In genomic region chr7:29517178-29517577, GRCm38 (mm10) we compare ENCODE assay signal across 9 mouse cellular contexts. TPM values are rescaled to one million over a fixed set of nuclear protein-coding genes. Genes with fewer than 3 reads are reported as not detected.
DNase-seq lines count a peak whose midpoint lies in the region; ATAC-seq and TF ChIP-seq lines count a peak whose summit lies in the region.
"Had no signal": no experiment of that assay in that cellular context is flagged by ENCODE, and none has a peak within 500 bp of the region (broad histone marks: within the 10 kb centered on the region; RNA-seq: fewer than 3 reads in every experiment).

No protein-coding gene starts in this region.

- peak overlapping the region; percentile 83 for H3K4me2 ChIP-seq in lung, embryonic 16.5 days (ENCODE audit: low read depth, low read length)
- H3K4me2 ChIP-seq in limb, embryonic 11.5 days (ENCODE audit: low read depth, severe bottlenecking): peak overlapping the region; percentile 92

- ATAC-seq in lung, embryonic 16.5 days (ENCODE audit: low read depth): no peak
- no peak for ATAC-seq in limb, embryonic 11.5 days (ENCODE audit: insufficient number of reproducible peaks, low FRiP score, low TSS enrichment, low read depth)

- TF ChIP-seq CTCF in cerebellum, adult 2 months (IDR thresholded peaks at IDR 0.05; ENCODE audit: borderline replicate concordance, insufficient read depth, low read depth, low read length): no peak
- no peak for TF ChIP-seq CTCF in small intestine, adult 2 months (IDR thresholded peaks at IDR 0.05; ENCODE audit: extremely low read depth, insufficient read length, insufficient replicate concordance, low read depth, low read length)

- no peak for TF ChIP-seq POLR2A in cerebellum, adult 2 months (IDR thresholded peaks at IDR 0.05; ENCODE audit: borderline replicate concordance, insufficient read depth, low read length)
- no peak for TF ChIP-seq POLR2A in small intestine, adult 2 months (IDR thresholded peaks at IDR 0.05; ENCODE audit: low read depth, low read length)

- no peaks in the 10 kb centered on the region for H3K27me3 ChIP-seq in cerebellum, adult 2 months (ENCODE audit: control insufficient read depth, insufficient read depth, low read length)
- H3K27me3 ChIP-seq in lung, embryonic 16.5 days (ENCODE audit: control insufficient read depth, insufficient read depth, low read depth, low read length): no peaks in the 10 kb centered on the region
- no peaks in the 10 kb centered on the region for H3K27me3 ChIP-seq in limb, embryonic 11.5 days (ENCODE audit: control insufficient read depth, insufficient read depth, low read length)
- no peaks in the 10 kb centered on the region for H3K27me3 ChIP-seq in small intestine, adult 2 months (ENCODE audit: control insufficient read depth, insufficient read depth, low read length)

- H3K36me3 ChIP-seq in lung, embryonic 16.5 days (ENCODE audit: control insufficient read depth, insufficient read depth, low read length): no peaks in the 10 kb centered on the region
- H3K36me3 ChIP-seq in limb, embryonic 11.5 days (ENCODE audit: control insufficient read depth, insufficient read depth, low read length): no peaks in the 10 kb centered on the region
- no peaks in the 10 kb centered on the region for H3K36me3 ChIP-seq in small intestine, adult 2 months (ENCODE audit: control insufficient read depth, insufficient read depth, low read length)

- no peak overlapping the region for H3K27ac ChIP-seq in cerebellum, adult 2 months (ENCODE audit: insufficient read depth, low read length)
- H3K27ac ChIP-seq in lung, embryonic 16.5 days (ENCODE audit: low read length): no peak overlapping the region
- no peak overlapping the region for H3K27ac ChIP-seq in limb, embryonic 11.5 days (replicated peaks; ENCODE audit: low read depth, low read length)
- H3K27ac ChIP-seq in small intestine, adult 2 months (ENCODE audit: insufficient read depth, low read depth, low read length): no peak overlapping the region

- peak overlapping the region; percentile 56 for H3K4me3 ChIP-seq in cerebellum, adult 2 months (replicated peaks; ENCODE audit: insufficient read depth, low read depth, low read length)
- H3K4me3 ChIP-seq in lung, embryonic 16.5 days (ENCODE audit: low read length): peak overlapping the region; percentile 92
- peak overlapping the region; percentile 85 for H3K4me3 ChIP-seq in limb, embryonic 11.5 days (ENCODE audit: low read depth, low read length)
- peak overlapping the region; percentile 33 for H3K4me3 ChIP-seq in small intestine, adult 2 months (ENCODE audit: low read depth, low read length)

- H3K9ac ChIP-seq in lung, embryonic 16.5 days (ENCODE audit: low read length): peak overlapping the region; percentile 94
- no peak overlapping the region for H3K9ac ChIP-seq in limb, embryonic 11.5 days (ENCODE audit: low read length)

- H3K4me1 ChIP-seq in cerebellum, adult 2 months (ENCODE audit: control insufficient read depth, insufficient read depth, low read length): peaks cover 4% of the 10 kb centered on the region
- peaks cover 35% of the 10 kb centered on the region for H3K4me1 ChIP-seq in lung, embryonic 16.5 days (replicated peaks; ENCODE audit: control insufficient read depth, insufficient read depth, low read length)
- H3K4me1 ChIP-seq in limb, embryonic 11.5 days (ENCODE audit: control insufficient read depth, insufficient read depth, low read length): peaks cover 8% of the 10 kb centered on the region
- peaks cover 24% of the 10 kb centered on the region for H3K4me1 ChIP-seq in small intestine, adult 2 months (ENCODE audit: control insufficient read depth, insufficient read depth, insufficient read length, low read length)

- H3K9me3 ChIP-seq in lung, embryonic 16.5 days (ENCODE audit: control insufficient read depth, low read length): no peaks in the 10 kb centered on the region
- no peaks in the 10 kb centered on the region for H3K9me3 ChIP-seq in limb, embryonic 11.5 days (ENCODE audit: control insufficient read depth, low read length)

- DNase-seq in cerebellum, adult 2 months: no peak
- no peak for DNase-seq in cerebellum, adult 11-12 months
- DNase-seq in lung, postnatal 14 days: no peak
- no peak for DNase-seq in limb, embryonic 11.5 days (ENCODE audit: low spot score)
- DNase-seq in thymus, postnatal 25 days: no peak
- DNase-seq in retina, postnatal 1 day: no peak
- DNase-seq: adrenal gland, postnatal 36 days had no signal

- 22% methylated on average over 5 of the region's 5 CpGs for WGBS in cerebellum, adult 2 months
- 42% methylated on average over 5 of the region's 5 CpGs for WGBS in lung, embryonic 16.5 days
- WGBS in limb, embryonic 11.5 days: 61% methylated on average over 5 of the region's 5 CpGs
- WGBS in small intestine, adult 2 months: 41% methylated on average over 5 of the region's 5 CpGs

RNA-seq across cellular contexts. Expression of gene Sipa1l3, which starts 1.3 kb away (rescaled TPM):
- 63.3 and 74.7 TPM in 2 replicates for polyA plus RNA-seq in cerebellum, adult 2 months (2012; rRNA removed)
- polyA plus RNA-seq in lung, embryonic 16.5 days (2015; fragmentation: Nextera tagmentation; extraction: Ambion mirVana): 21.6 and 21.8 TPM in 2 replicates
- 12.1 and 14.0 TPM in 2 replicates for polyA plus RNA-seq in limb, embryonic 11.5 days (2014; fragmentation: Nextera tagmentation; extraction: Ambion mirVana)
- polyA plus RNA-seq in small intestine, adult 2 months (2012; rRNA removed): 79.0 and 192 TPM in 2 replicates

Comparison
In these comparisons a context has a peak if more than half of its experiments do, and no peak if none do; other contexts are left out.
1. H3K4me3 ChIP-seq: peak in every context shown above with its lines; median percentile 92 in lung, embryonic 16.5 days; 85 in limb, embryonic 11.5 days; 56 in cerebellum, adult 2 months; 33 in small intestine, adult 2 months.